Mouse (Mus musculus) gonadal fat pad, adult 2 months (tissue): ENCODE results near the gene Myod1. TPM values are rescaled to one million over a fixed set of nuclear protein-coding genes. Genes with fewer than 3 reads are reported as not detected.

Source experiments
- DNase-seq: peaks from one replicate; pipeline ENCODE4 v3.0.0-alpha.2; 2012; ENCODE audit warnings: low read depth
- polyA plus RNA-seq: library from polyadenylated mRNA; depleted of rRNA; stranded (reverse); fragments of >200 nt; gene quantifications from 2 replicates; pipeline ENCODE4 v1.2.3, GENCODE M21; 2012; rRNA removed

Myod1 gene
- polyA plus RNA-seq, 1 experiment: not detected

GRCm38 (mm10) chr7:46417467-46417866, 41.2 kb downstream of the Myod1 start:
- DNase-seq: no peak

GRCm38 (mm10) chr7:46418102-46418622, 41.9 kb downstream of the Myod1 start:
- DNase-seq: no peak

- no peak for DNase-seq
Observed at GRCm38 (mm10) chr7:46421535-46421934, 45.3 kb downstream of the Myod1 start.

- no peak for DNase-seq
Observed at GRCm38 (mm10) chr7:46422052-46422763, 45.9 kb downstream of the Myod1 start.

GRCm38 (mm10) chr7:46422764-46423412, 46.6 kb downstream of the Myod1 start:
- no peak for DNase-seq

GRCm38 (mm10) chr7:46423951-46424350, 47.7 kb downstream of the Myod1 start:
- DNase-seq: no peak

- DNase-seq: no peak
Observed at GRCm38 (mm10) chr7:46425012-46425411, 48.7 kb downstream of the Myod1 start.

Other genes starting within 250 kb of the Myod1 start
- gene Abcc8, start 196.4 kb upstream of the Myod1 start, polyA plus RNA-seq: 2.8 and 7.4 TPM in 2 replicates
- gene Ush1c, start 138.0 kb upstream of the Myod1 start, polyA plus RNA-seq: 0.85 and 2.0 TPM in 2 replicates
- 0.01 TPM in 1 of 2 replicates, not detected in the other for gene Otog, start 135.5 kb upstream of the Myod1 start, polyA plus RNA-seq
- 0.77 and 1.3 TPM in 2 replicates for gene Kcnc1, start 20.0 kb downstream of the Myod1 start, polyA plus RNA-seq